Mouse (Mus musculus): Measurements from ENCODE around the gene Vmn1r1. TPM values are rescaled to one million over a fixed set of nuclear protein-coding genes. Genes with fewer than 3 reads are reported as not detected.
"Not testable (repeated sequence)": the region's sequence is repeated elsewhere in the genome, so short reads cannot be mapped to it uniquely, and the experiment has no call there.

Gene Vmn1r1
- polyA plus RNA-seq, 1 experiment from 2014 or later: not detected

DNA sequence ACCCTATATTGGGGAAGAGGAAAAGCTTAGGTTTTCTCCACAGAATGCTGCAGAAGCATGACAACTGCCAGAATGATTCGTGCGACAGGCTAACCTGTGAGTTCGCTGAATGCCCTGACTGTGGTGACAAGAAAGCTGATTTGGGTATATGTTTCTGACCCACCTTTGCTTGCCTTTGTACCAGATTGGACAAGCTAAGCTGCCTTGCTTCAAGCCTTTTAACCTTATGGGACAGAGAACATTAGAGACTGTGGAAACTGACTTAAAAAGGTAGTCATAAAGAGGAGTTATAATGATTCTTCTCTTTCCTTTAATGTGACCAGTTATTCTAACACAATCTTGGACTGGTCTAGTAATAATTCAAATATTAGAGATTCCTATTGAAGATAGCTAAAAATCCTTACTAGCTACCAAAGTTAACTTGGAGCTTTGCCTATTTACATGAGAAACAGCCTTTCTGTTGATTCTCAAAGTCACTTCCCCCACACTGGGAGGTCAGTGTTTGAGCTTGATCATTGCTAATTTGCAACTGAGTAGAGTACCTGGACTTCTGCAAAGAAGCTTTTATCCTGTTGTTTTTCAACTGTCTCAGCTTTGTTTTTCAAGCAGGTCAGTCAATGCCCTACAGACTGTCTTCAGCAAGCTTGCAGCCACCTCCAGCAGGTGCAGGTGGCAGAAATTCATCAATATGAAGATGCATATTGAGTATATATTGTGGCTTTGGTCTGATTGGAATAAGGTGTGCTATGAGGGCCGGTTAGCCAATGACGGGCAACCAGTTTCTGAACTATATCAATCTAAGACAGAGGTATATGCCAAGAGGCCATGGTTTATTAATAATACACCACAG is 17.4 kb upstream of the Vmn1r1 start:
- Histone ChIP-seq H3K4me2 (ENCODE audit: low read length) (no peak overlapping the region), H3K4me1 (replicated peaks; ENCODE audit: insufficient read depth, low read length) (no peaks in the 10 kb centered on the region), H3K27ac (no peak overlapping the region), H3K4me3 (replicated peaks; ENCODE audit: low read depth, low read length) (no peak overlapping the region), H3K9me3 (replicated peaks; ENCODE audit: low read length) (no peaks in the 10 kb centered on the region), H3K36me3 (ENCODE audit: insufficient read depth, low read length) (no peaks in the 10 kb centered on the region), H3K9ac (ENCODE audit: low read depth, low read length) (no peak overlapping the region), H3K27me3 (ENCODE audit: insufficient read depth, low read length) (no peaks in the 10 kb centered on the region)
- WGBS: 70% methylated on average over 5 of the region's 5 CpGs
- DNase-seq (ENCODE audit: low spot score) (no peak), ATAC-seq (replicated peaks; ENCODE audit: low FRiP score, low read depth) (no peak)
- no peak for TF ChIP-seq CTCF (IDR thresholded peaks at IDR 0.05; ENCODE audit: low read depth)

GRCm38 (mm10) chr1:182176985-182177384 is 12.7 kb upstream of the Vmn1r1 start:
- H3K9ac ChIP-seq (ENCODE audit: low read depth, low read length); H3K4me2 ChIP-seq (ENCODE audit: low read length); ATAC-seq (replicated peaks; ENCODE audit: low FRiP score, low read depth); H3K4me3 ChIP-seq (replicated peaks; ENCODE audit: low read depth, low read length); H3K9me3 ChIP-seq (replicated peaks; ENCODE audit: low read length); DNase-seq (ENCODE audit: low spot score); H3K27ac ChIP-seq; H3K4me1 ChIP-seq (replicated peaks; ENCODE audit: insufficient read depth, low read length); H3K36me3 ChIP-seq (ENCODE audit: insufficient read depth, low read length); H3K27me3 ChIP-seq (ENCODE audit: insufficient read depth, low read length): not testable (repeated sequence)
- WGBS: 90% methylated on average over 19 of the region's 19 CpGs

GRCm38 (mm10) chr1:182170206-182170605 is 5.9 kb upstream of the Vmn1r1 start:
- not testable (repeated sequence) for DNase-seq (ENCODE audit: low spot score); H3K9me3 ChIP-seq (replicated peaks; ENCODE audit: low read length); H3K4me3 ChIP-seq (replicated peaks; ENCODE audit: low read depth, low read length); H3K4me2 ChIP-seq (ENCODE audit: low read length); H3K4me1 ChIP-seq (replicated peaks; ENCODE audit: insufficient read depth, low read length); H3K27me3 ChIP-seq (ENCODE audit: insufficient read depth, low read length); H3K36me3 ChIP-seq (ENCODE audit: insufficient read depth, low read length); H3K9ac ChIP-seq (ENCODE audit: low read depth, low read length); H3K27ac ChIP-seq; ATAC-seq (replicated peaks; ENCODE audit: low FRiP score, low read depth)
- 86% methylated on average over 6 of the region's 6 CpGs for WGBS

DNA sequence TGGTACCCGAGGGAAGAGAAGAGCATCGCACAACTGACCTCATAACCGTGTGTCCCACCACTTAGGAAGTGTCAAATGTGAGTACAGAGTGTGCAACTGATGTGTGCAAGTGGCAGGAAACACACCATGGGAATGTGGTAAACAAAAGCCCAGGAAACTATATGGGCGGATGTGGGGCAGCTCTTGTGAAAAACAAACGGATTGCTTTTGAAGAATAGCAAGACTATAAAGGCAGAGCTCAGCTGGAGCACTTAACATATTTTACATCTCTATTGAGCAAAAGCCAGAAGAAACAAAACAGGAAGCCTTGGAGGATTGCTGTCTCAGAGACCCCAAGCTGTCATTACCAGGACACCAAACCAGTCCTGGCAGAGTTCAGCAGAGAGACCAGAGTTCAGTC is 1.3 kb downstream of the Vmn1r1 start:
- Histone ChIP-seq H3K27ac (no peak overlapping the region), H3K9ac (ENCODE audit: low read depth, low read length) (no peak overlapping the region), H3K9me3 (replicated peaks; ENCODE audit: low read length) (no peaks in the 10 kb centered on the region), H3K4me2 (ENCODE audit: low read length) (no peak overlapping the region), H3K4me1 (replicated peaks; ENCODE audit: insufficient read depth, low read length) (no peaks in the 10 kb centered on the region), H3K36me3 (ENCODE audit: insufficient read depth, low read length) (no peaks in the 10 kb centered on the region), H3K27me3 (ENCODE audit: insufficient read depth, low read length) (no peaks in the 10 kb centered on the region), H3K4me3 (replicated peaks; ENCODE audit: low read depth, low read length) (no peak overlapping the region)
- whole genome bisulfite sequencing: 42% methylated on average over 5 of the region's 5 CpGs
- peak; percentile 35 for DNase-seq (ENCODE audit: low spot score)
- TF ChIP-seq CTCF (IDR thresholded peaks at IDR 0.05; ENCODE audit: low read depth): no peak
- ATAC-seq (replicated peaks; ENCODE audit: low FRiP score, low read depth): no peak

DNA sequence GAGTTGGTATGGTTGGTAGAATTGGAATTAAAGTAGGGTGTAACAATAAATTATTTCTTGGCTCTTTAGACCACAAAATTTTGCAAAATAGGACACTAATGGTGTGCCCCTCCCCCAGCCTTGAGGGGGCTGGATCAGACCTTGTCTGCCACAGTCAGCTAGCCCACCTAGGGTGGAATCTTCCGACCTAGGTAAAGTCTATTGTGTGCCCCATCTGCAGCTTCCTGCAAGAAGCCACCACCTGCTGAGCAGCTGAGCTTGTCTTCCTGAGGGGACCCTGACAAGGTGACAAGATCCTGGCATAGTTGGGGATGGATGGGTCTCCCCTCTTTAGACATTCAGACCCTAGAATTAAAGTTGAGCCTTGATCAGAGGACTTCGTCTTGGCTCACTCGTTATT is 4.7 kb downstream of the Vmn1r1 start:
- Histone ChIP-seq H3K27ac (no peak overlapping the region), H3K4me3 (replicated peaks; ENCODE audit: low read depth, low read length) (no peak overlapping the region), H3K9me3 (replicated peaks; ENCODE audit: low read length) (no peaks in the 10 kb centered on the region), H3K4me1 (replicated peaks; ENCODE audit: insufficient read depth, low read length) (no peaks in the 10 kb centered on the region), H3K9ac (ENCODE audit: low read depth, low read length) (no peak overlapping the region), H3K27me3 (ENCODE audit: insufficient read depth, low read length) (no peaks in the 10 kb centered on the region), H3K4me2 (ENCODE audit: low read length) (no peak overlapping the region), H3K36me3 (ENCODE audit: insufficient read depth, low read length) (no peaks in the 10 kb centered on the region)
- TF ChIP-seq CTCF (IDR thresholded peaks at IDR 0.05; ENCODE audit: low read depth): no peak
- WGBS: 91% methylated on average over 3 of the region's 3 CpGs
- ATAC-seq (replicated peaks; ENCODE audit: low FRiP score, low read depth): no peak
- DNase-seq (ENCODE audit: low spot score): no peak

DNA sequence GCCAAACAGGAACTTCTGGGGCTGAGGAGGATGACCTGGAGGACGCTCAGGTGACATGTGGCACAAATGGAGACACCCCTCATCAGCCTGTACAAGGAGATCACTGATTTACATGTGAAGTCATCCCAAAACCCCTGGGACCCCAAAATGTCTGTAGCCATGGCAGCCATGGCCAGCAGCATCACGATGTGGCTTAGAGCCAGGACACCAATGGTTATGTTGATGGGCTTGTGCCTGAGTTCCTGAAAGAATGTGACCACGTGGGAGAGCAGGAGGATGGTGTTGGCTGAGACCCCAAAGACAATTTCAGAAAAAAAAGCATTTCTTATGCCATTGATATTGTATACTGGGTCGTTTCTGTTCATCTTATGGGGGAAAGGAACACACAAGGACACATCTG is 6.6 kb downstream of the Vmn1r1 start:
- H3K36me3 ChIP-seq (ENCODE audit: insufficient read depth, low read length): no peaks in the 10 kb centered on the region

GRCm38 (mm10) chr1:182149966-182150365 is 14.3 kb downstream of the Vmn1r1 start:
- no peak overlapping the region for H3K27ac ChIP-seq
- H3K9ac ChIP-seq (ENCODE audit: low read depth, low read length): no peak overlapping the region
- 91% methylated on average over 2 of the region's 2 CpGs for WGBS
- H3K4me3 ChIP-seq (replicated peaks; ENCODE audit: low read depth, low read length): no peak overlapping the region
- no peak for ATAC-seq (replicated peaks; ENCODE audit: low FRiP score, low read depth)
- DNase-seq (ENCODE audit: low spot score): no peak
- peak; percentile 72 for TF ChIP-seq CTCF (IDR thresholded peaks at IDR 0.05; ENCODE audit: low read depth)
- H3K36me3 ChIP-seq (ENCODE audit: insufficient read depth, low read length): no peaks in the 10 kb centered on the region
- H3K4me2 ChIP-seq (ENCODE audit: low read length): no peak overlapping the region
- H3K27me3 ChIP-seq (ENCODE audit: insufficient read depth, low read length): no peaks in the 10 kb centered on the region
- no peaks in the 10 kb centered on the region for H3K9me3 ChIP-seq (replicated peaks; ENCODE audit: low read length)
- H3K4me1 ChIP-seq (replicated peaks; ENCODE audit: insufficient read depth, low read length): no peaks in the 10 kb centered on the region

More for the DNA sequence above, 6.6 kb downstream of the Vmn1r1 start:
- ATAC-seq (replicated peaks; ENCODE audit: low FRiP score, low read depth) (no peak), DNase-seq (ENCODE audit: low spot score) (no peak)
- no peaks in the 10 kb centered on the region for H3K9me3 ChIP-seq (replicated peaks; ENCODE audit: low read length)
- H3K4me1 ChIP-seq (replicated peaks; ENCODE audit: insufficient read depth, low read length): no peaks in the 10 kb centered on the region
- no peak overlapping the region for H3K27ac ChIP-seq
- H3K27me3 ChIP-seq (ENCODE audit: insufficient read depth, low read length): no peaks in the 10 kb centered on the region
- TF ChIP-seq CTCF (IDR thresholded peaks at IDR 0.05; ENCODE audit: low read depth): no peak
- WGBS: 65% methylated on average over 4 of the region's 4 CpGs
- H3K4me2 ChIP-seq (ENCODE audit: low read length): no peak overlapping the region
- H3K4me3 ChIP-seq (replicated peaks; ENCODE audit: low read depth, low read length): no peak overlapping the region
- no peak overlapping the region for H3K9ac ChIP-seq (ENCODE audit: low read depth, low read length)

All from kidney, postnatal 0 days (tissue).